Mouse (Mus musculus): ENCODE measurements around the gene Gm6465. TPM values are rescaled to one million over a fixed set of nuclear protein-coding genes. Genes with fewer than 3 reads are reported as not detected.
"Not testable (repeated sequence)": the region's sequence is repeated elsewhere in the genome, so short reads cannot be mapped to it uniquely, and the experiment has no call there.

Gene Gm6465
- total RNA-seq (2015) = not detected in 2 replicates
- total RNA-seq (2017) = not detected in 2 replicates

DNA sequence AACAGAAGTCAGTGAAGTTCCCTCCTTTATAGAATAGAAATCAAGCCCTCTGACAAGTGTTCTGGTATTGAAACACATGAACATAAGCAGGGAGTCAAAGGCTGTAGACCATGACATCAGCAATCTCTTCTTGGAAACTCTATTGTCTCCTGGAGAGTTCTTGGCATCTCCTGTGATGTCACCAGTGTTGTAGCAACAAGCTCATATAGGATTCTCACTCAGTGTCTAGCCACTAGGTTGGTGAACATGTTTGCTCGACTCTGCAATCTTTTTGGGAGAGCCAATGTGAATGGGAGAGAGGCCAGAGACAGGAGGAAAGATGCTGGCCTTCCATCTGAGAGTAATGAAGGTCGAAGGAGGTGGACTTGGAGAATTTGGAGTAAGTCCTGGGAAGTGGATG is at the start of gene Gm6465:
Gm6465 (plus strand) TSS at position 301 of the 400 bp plus-strand sequence.
- not testable (repeated sequence) for ATAC-seq (replicated peaks; ENCODE audit: poor library complexity)

DNA sequence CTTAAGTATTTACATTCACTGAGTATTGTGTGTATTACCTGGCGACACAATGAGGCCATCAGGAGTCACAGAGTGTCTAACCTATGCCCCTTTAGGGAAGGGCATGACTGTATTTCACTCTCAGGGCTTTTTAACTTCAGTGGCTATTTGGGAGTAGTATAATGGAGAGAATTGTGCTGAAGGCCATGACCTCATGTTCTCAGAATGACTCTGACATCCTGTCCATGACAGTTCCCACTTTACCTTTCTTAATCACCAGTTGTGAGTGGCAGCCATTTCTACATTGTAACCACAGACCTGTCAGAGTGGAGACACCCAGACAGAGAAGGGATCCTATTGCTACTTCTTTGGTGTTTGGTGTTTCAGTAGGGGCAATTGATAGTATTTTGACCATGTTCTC is 485 bp downstream of the Gm6465 start:
- not testable (repeated sequence) for ATAC-seq (replicated peaks; ENCODE audit: poor library complexity)

DNA sequence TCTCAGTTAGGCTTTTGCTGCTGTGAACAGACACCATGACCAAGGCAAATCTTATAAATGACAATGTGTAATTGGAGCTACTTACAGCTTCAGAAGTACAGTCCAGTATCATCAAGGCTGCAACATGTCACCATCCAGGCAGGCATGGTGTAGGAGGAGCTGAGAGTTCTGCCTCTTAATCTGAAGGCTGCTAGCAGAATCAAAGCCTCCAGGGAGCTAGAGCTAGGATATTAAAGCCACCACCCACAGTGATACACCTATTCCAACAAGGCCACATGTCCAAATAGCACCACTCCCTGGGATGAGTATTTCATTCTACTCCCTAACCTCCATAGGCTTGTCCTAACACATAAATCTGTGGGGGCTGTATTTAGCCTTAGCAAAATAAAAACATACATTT is 12.6 kb downstream of the Gm6465 start:
- ATAC-seq (replicated peaks; ENCODE audit: poor library complexity) = not testable (repeated sequence)

Other genes starting within 250 kb of the Gm6465 start
- not detected in 2 replicates for gene Gm8922, start 163.6 kb upstream of the Gm6465 start, total RNA-seq (2015)
- gene Gm8922, start 163.6 kb upstream of the Gm6465 start, total RNA-seq (2017) = not detected in 2 replicates
- gene Gm8926, start 75.0 kb upstream of the Gm6465 start, total RNA-seq (2015) = not detected in 2 replicates
- gene Gm8926, start 75.0 kb upstream of the Gm6465 start, total RNA-seq (2017) = not detected in 2 replicates
- gene 4933402N22Rik, start 72.5 kb downstream of the Gm6465 start, total RNA-seq (2015) = not detected in 2 replicates
- not detected in 2 replicates for gene 4933402N22Rik, start 72.5 kb downstream of the Gm6465 start, total RNA-seq (2017)